ENCODE assay signal across 23 mouse cellular contexts in the genomic region with DNA sequence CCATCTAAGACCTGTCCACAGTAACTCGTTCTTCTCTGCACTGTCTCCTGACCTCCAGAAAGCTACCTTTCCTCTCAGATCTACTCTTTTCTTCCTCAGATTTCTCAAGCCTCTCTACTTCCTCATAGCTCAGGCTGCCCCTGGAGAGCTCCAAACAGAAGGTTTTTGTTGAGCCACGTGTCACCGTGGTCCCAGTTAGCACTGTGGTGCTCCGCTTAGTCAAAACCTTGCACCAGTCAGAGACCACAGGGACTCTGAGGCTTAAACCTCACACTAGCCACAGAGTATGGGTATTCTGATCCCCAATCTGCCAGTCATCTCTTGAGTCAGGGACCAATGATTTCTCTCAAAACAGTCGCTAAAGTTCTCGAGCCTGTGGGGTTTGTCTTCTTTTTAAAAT. TPM values are rescaled to one million over a fixed set of nuclear protein-coding genes. Genes with fewer than 3 reads are reported as not detected.
DNase-seq lines count a peak whose midpoint lies in the region; ATAC-seq and TF ChIP-seq lines count a peak whose summit lies in the region.
"Had no signal": no experiment of that assay in that cellular context is flagged by ENCODE, and none has a peak within 500 bp of the region (broad histone marks: within the 10 kb centered on the region; RNA-seq: fewer than 3 reads in every experiment).

No protein-coding gene starts in this region.

- DNase-seq in gastrocnemius, adult 2 months: no peak
- DNase-seq in gastrocnemius, adult 8-10 months (ENCODE audit: low spot score in 2 of 2): no peak
- peak; percentile 4 to 27 for DNase-seq in spleen, postnatal 36 days (ENCODE audit: low spot score in 2 of 2)
- DNase-seq in spleen, adult 18-20 months: no peak
- DNase-seq in naive thymus-derived CD4-positive, alpha-beta T cell, adult 2 months (ENCODE audit: low read depth): peak; percentile 28
- no peak for DNase-seq in adrenal gland, postnatal 14 days
- DNase-seq in retina, embryonic 14.5 days (ENCODE audit: low spot score): no peak
- DNase-seq: cerebellum, adult 9-11 months; forebrain, postnatal 0 days; heart, postnatal 4 days; kidney, adult 18-20 months; kidney, postnatal 14 days; lung, postnatal 4 days had no signal

- intact Hi-C loops in gastrocnemius, adult 2 months (cut with DNase I): no loop called here

- 0 out of 2 replicates have a peak overlapping the region, but pooled peaks have one; percentile 11 for H3K4me3 ChIP-seq in gastrocnemius, adult 2 months
- H3K4me3 ChIP-seq: embryonic facial prominence, embryonic 13.5 days; heart, embryonic 12.5 days; limb, embryonic 12.5 days; lung, embryonic 15.5 days; neural tube, embryonic 13.5 days had no signal

- ATAC-seq in common myeloid progenitor, adult 5-6 weeks (replicated peaks; ENCODE audit: low read depth, poor library complexity, severe bottlenecking): peak; percentile 73
- ATAC-seq: forebrain, postnatal 0 days; hindbrain, postnatal 0 days had no signal

- TF ChIP-seq CTCF in gastrocnemius, adult 2 months (IDR thresholded peaks at IDR 0.05): no peak

- H3K27ac ChIP-seq in gastrocnemius, adult 2 months: no peak overlapping the region
- H3K27ac ChIP-seq: embryonic facial prominence, embryonic 13.5 days; hindbrain, postnatal 0 days; limb, embryonic 12.5 days; liver, embryonic 14.5 days; lung, embryonic 15.5 days; neural tube, embryonic 13.5 days; stomach, postnatal 0 days had no signal

RNA-seq across cellular contexts. Expression of a gene that starts 59.0 kb away (rescaled TPM):
- not detected for total RNA-seq in gastrocnemius, adult 2 months (2021)
- not detected for total RNA-seq in gastrocnemius, adult 8-10 months (2022)
- not detected in 2 replicates for total RNA-seq in common myeloid progenitor, adult 5-6 weeks (2017)
- total RNA-seq in adrenal gland, postnatal 14 days (2021): 0.26 TPM in 1 of 2 replicates, not detected in the other
- total RNA-seq: adrenal gland, postnatal 4 days; forebrain, postnatal 0 days; heart, postnatal 4 days; hindbrain, postnatal 0 days had no signal

Comparison
In these comparisons a context has a peak if more than half of its experiments do, and no peak if none do; other contexts are left out.
1. DNase-seq: peak in spleen, postnatal 36 days (2 of 2) and naive thymus-derived CD4-positive, alpha-beta T cell, adult 2 months (single experiment); none in gastrocnemius, adult 2 months (single experiment), gastrocnemius, adult 8-10 months (0 of 2), spleen, adult 18-20 months (0 of 2), adrenal gland, postnatal 14 days (single experiment) and retina, embryonic 14.5 days (single experiment).